9 mouse cellular contexts compared by ENCODE assay signal in genomic region chr9:37114286-37115267, GRCm38 (mm10). TPM values are rescaled to one million over a fixed set of nuclear protein-coding genes. Genes with fewer than 3 reads are reported as not detected.
A peak's percentile ranks its signal among the peaks of the same experiment; 100 is the strongest.
DNase-seq lines count a peak whose midpoint lies in the region; ATAC-seq lines count a peak whose summit lies in the region.
"Had no signal": no experiment of that assay in that cellular context is flagged by ENCODE, and none has a peak within 500 bp of the region (broad histone marks: within the 10 kb centered on the region; RNA-seq: fewer than 3 reads in every experiment).

No protein-coding gene starts in this region.

- peaks cover 32% of the 10 kb centered on the region for H3K4me1 ChIP-seq in kidney, embryonic 15.5 days
- peaks cover 14% of the 10 kb centered on the region; the same call in 1 of the 2 replicates for H3K4me1 ChIP-seq in midbrain, embryonic 14.5 days (ENCODE audit: control insufficient read depth, insufficient read depth, low read length)

- no peaks in the 10 kb centered on the region for H3K36me3 ChIP-seq in kidney, embryonic 15.5 days
- H3K36me3 ChIP-seq in midbrain, embryonic 14.5 days (ENCODE audit: control insufficient read depth, insufficient read depth, low read length) = no peaks in the 10 kb centered on the region

- H3K27me3 ChIP-seq in kidney, embryonic 15.5 days = no peaks in the 10 kb centered on the region; the same call in 1 of the 2 replicates
- no peaks in the 10 kb centered on the region for H3K27me3 ChIP-seq in midbrain, embryonic 14.5 days (ENCODE audit: control insufficient read depth, insufficient read depth, low read length)

- ATAC-seq in kidney, embryonic 15.5 days (replicated peaks; ENCODE audit: low FRiP score) = peak; percentile 70
- ATAC-seq in midbrain, embryonic 14.5 days (ENCODE audit: low FRiP score, low TSS enrichment) = peak; percentile 53; the same call in 1 of the 2 replicates

- peak overlapping the region; percentile 78 for H3K27ac ChIP-seq in kidney, embryonic 15.5 days
- H3K27ac ChIP-seq in midbrain, embryonic 14.5 days (replicated peaks; ENCODE audit: low read depth, low read length) = peak overlapping the region; percentile 55

- H3K4me3 ChIP-seq in kidney, embryonic 15.5 days (replicated peaks) = no peak overlapping the region
- no peak overlapping the region for H3K4me3 ChIP-seq in midbrain, embryonic 14.5 days (replicated peaks; ENCODE audit: low read depth, low read length)

- H3K4me2 ChIP-seq in kidney, embryonic 15.5 days = no peak overlapping the region
- H3K4me2 ChIP-seq in midbrain, embryonic 14.5 days (ENCODE audit: low read length) = no peak overlapping the region

- 38% methylated on average over 9 of the region's 9 CpGs for WGBS in kidney, embryonic 15.5 days
- 22% methylated on average over 9 of the region's 9 CpGs for WGBS in midbrain, embryonic 14.5 days

- DNase-seq in kidney, adult 8-10 months = no peak
- peak; percentile 70 for DNase-seq in embryo, embryonic 10 days (ENCODE audit: low spot score)
- peak; percentile 64 for DNase-seq in forelimb bud, embryonic 11.5 days (ENCODE audit: low read depth, low spot score)
- peak; percentile 52 for DNase-seq in midbrain, embryonic 14.5 days
- no peak for DNase-seq in thymus, postnatal 14 days
- no peak for DNase-seq in spleen, adult 18-20 months
- no peak for DNase-seq in adrenal gland, adult 18-20 months (ENCODE audit: low spot score in 2 of 2)
- DNase-seq: lung, adult 18-20 months had no signal

- no peak overlapping the region for H3K9ac ChIP-seq in kidney, embryonic 15.5 days
- no peak overlapping the region for H3K9ac ChIP-seq in midbrain, embryonic 14.5 days (replicated peaks; ENCODE audit: low read length)

- no peaks in the 10 kb centered on the region for H3K9me3 ChIP-seq in kidney, embryonic 15.5 days (replicated peaks)
- no peaks in the 10 kb centered on the region for H3K9me3 ChIP-seq in midbrain, embryonic 14.5 days (ENCODE audit: control insufficient read depth, low read length)

RNA-seq across cellular contexts. Expression of gene Pknox2, which starts 32.6 kb away (rescaled TPM):
- polyA plus RNA-seq in kidney, embryonic 15.5 days (2015; fragmentation: Nextera tagmentation; extraction: Ambion mirVana) = 9.6 and 11.2 TPM in 2 replicates
- 18.4 and 19.6 TPM in 2 replicates for polyA plus RNA-seq in midbrain, embryonic 14.5 days (2014; fragmentation: Nextera tagmentation; extraction: Ambion mirVana)
- 1 to 10 TPM; 2.0 to 3.5 TPM for total RNA-seq in adrenal gland, adult 18-20 months (2021)

Comparison
In these comparisons a context has a peak if more than half of its experiments do, and no peak if none do; other contexts are left out.
1. DNase-seq: peak in embryo, embryonic 10 days (single experiment), forelimb bud, embryonic 11.5 days (single experiment) and midbrain, embryonic 14.5 days (single experiment); none in kidney, adult 8-10 months (0 of 2), thymus, postnatal 14 days (single experiment), spleen, adult 18-20 months (0 of 2) and adrenal gland, adult 18-20 months (0 of 2).